Mouse (Mus musculus) megakaryocyte, adult 5-6 weeks (primary cell): ENCODE results near the gene Gm42906. TPM values are rescaled to one million over a fixed set of nuclear protein-coding genes. Genes with fewer than 3 reads are reported as not detected.

ENCODE experiments used
- total RNA-seq, 2 experiments: library from RNA; stranded (forward) in 1 of 2; stranded (reverse) in 1 of 2; fragments of 153-499, 151-499 nt in 1 of 2; fragments of 221-1000, 200-1000 nt in 1 of 2; gene quantifications; 2 replicates each; pipeline versions ENCODE4 v1.2.3 to v1.2.4; 2015 to 2017

Gene Gm42906
- total RNA-seq, 2 experiments from 2014 or later = not detected

Other genes starting within 250 kb of the Gm42906 start
- gene Stard13, start 194.3 kb downstream of the Gm42906 start, total RNA-seq (2015) = not detected in 2 replicates
- gene Stard13, start 194.3 kb downstream of the Gm42906 start, total RNA-seq (2017) = 0.07 TPM in 1 of 2 replicates, not detected in the other
- gene Vmn2r18, start 177.9 kb upstream of the Gm42906 start, total RNA-seq (2015) = not detected in 2 replicates
- gene Vmn2r18, start 177.9 kb upstream of the Gm42906 start, total RNA-seq (2017) = not detected in 2 replicates
- gene Rfc3, start 223.1 kb upstream of the Gm42906 start, total RNA-seq (2015) = 51.6 and 65.9 TPM in 2 replicates
- gene Rfc3, start 223.1 kb upstream of the Gm42906 start, total RNA-seq (2017) = 33.9 and 40.2 TPM in 2 replicates